Mouse (Mus musculus) midbrain, embryonic 16.5 days (tissue): Measurements from ENCODE around the gene Zfpm1. TPM values are rescaled to one million over a fixed set of nuclear protein-coding genes. Genes with fewer than 3 reads are reported as not detected.
A peak's percentile ranks its signal among the peaks of the same experiment; 100 is the strongest.

Experiments
- ATAC-seq: fragments of 200-750 bp; cut with Nextera tagmentation; 2 replicates; pipeline ENCODE4 v1.8.0; 2017; ENCODE audit warnings: moderate TSS enrichment
- H3K27ac ChIP-seq: fragments of 300-500 bp; sonication (generic); 2 replicates; pipeline ENCODE4 v1.5.1; 2014; ENCODE audit warnings: mild to moderate bottlenecking, low read length, mixed read lengths
- H3K27me3 ChIP-seq: fragments of 300-500 bp; sonication (generic); 2 replicates; pipeline ENCODE4 v1.6.1; 2014; ENCODE audit warnings: low read depth, low read length, mixed read lengths; ENCODE audit not compliant: control insufficient read depth, insufficient read depth
- H3K36me3 ChIP-seq: fragments of 300-500 bp; sonication (generic); 2 replicates; pipeline ENCODE4 v1.6.1; 2014; ENCODE audit warnings: mild to moderate bottlenecking, low read length, moderate library complexity, mixed read lengths; ENCODE audit not compliant: control insufficient read depth, insufficient read depth
- H3K4me1 ChIP-seq: fragments of 300-500 bp; sonication (generic); 2 replicates; pipeline ENCODE4 v1.6.1; 2014; ENCODE audit warnings: mild to moderate bottlenecking, low read length, mixed read lengths; ENCODE audit not compliant: control insufficient read depth, insufficient read depth
- H3K4me2 ChIP-seq: fragments of 300-500 bp; sonication (generic); 2 replicates; pipeline ENCODE4 v1.6.1; 2014; ENCODE audit warnings: mild to moderate bottlenecking, low read length, mixed read lengths
- H3K4me3 ChIP-seq: fragments of 300-500 bp; sonication (generic); 2 replicates; pipeline ENCODE4 v1.5.1; 2014; ENCODE audit warnings: low read depth, mild to moderate bottlenecking, low read length, moderate library complexity, mixed read lengths
- H3K9ac ChIP-seq: fragments of 300-500 bp; sonication (generic); 2 replicates; pipeline ENCODE4 v1.6.1; 2014; ENCODE audit warnings: low read depth, low read length, mixed read lengths
- H3K9me3 ChIP-seq: fragments of 300-500 bp; sonication (generic); replicated peaks from 2 replicates; pipeline ENCODE4 v1.6.1; 2014; ENCODE audit warnings: mild to moderate bottlenecking, low read length, mixed read lengths; ENCODE audit not compliant: control insufficient read depth, poor library complexity, severe bottlenecking
- WGBS: fragments of 180-500 bp; shearing (Covaris S2); extraction: QIAGEN DNeasy Blood & Tissue Kit; methylation state at CpG from one replicate; pipeline ENCODE4 v1.1.7; 2014; 5-methylcytosine and 5-hydroxymethylcytosine counted together
- polyA plus RNA-seq: library from polyadenylated mRNA; unstranded; fragments of >200 nt; fragmentation: Nextera tagmentation; extraction: Ambion mirVana; gene quantifications from 2 replicates; pipeline ENCODE4 v1.2.1, GENCODE M21; 2015

The Zfpm1 gene
- polyA plus RNA-seq, 1 experiment from 2014 or later = 0.77 TPM

GRCm38 (mm10) chr8:122286899-122287298 lies 5.0 kb downstream of the Zfpm1 start:
- peaks cover 28% of the 10 kb centered on the region; the same call in 1 of the 2 replicates for H3K4me1 ChIP-seq

GRCm38 (mm10) chr8:122287742-122288141 lies 5.8 kb downstream of the Zfpm1 start:
- no peak for ATAC-seq
- Histone ChIP-seq H3K4me2 (no peak overlapping the region), H3K9ac (0 out of 2 replicates have a peak overlapping the region, but pooled peaks have one; percentile 1), H3K27ac (no peak overlapping the region), H3K27me3 (no peaks in the 10 kb centered on the region; the same call in 1 of the 2 replicates), H3K4me1 (peaks cover 25% of the 10 kb centered on the region; the same call in 1 of the 2 replicates), H3K9me3 (no peaks in the 10 kb centered on the region), H3K36me3 (no peaks in the 10 kb centered on the region), H3K4me3 (no peak overlapping the region)
- 90% methylated on average over 8 of the region's 8 CpGs for WGBS

More at GRCm38 (mm10) chr8:122286899-122287298, 5.0 kb downstream of the Zfpm1 start:
- no peak overlapping the region for H3K4me2 ChIP-seq
- 84% methylated on average over 10 of the region's 10 CpGs for WGBS
- no peaks in the 10 kb centered on the region for H3K36me3 ChIP-seq
- H3K27ac ChIP-seq = no peak overlapping the region
- no peaks in the 10 kb centered on the region for H3K9me3 ChIP-seq
- no peak overlapping the region for H3K9ac ChIP-seq
- H3K27me3 ChIP-seq = no peaks in the 10 kb centered on the region; the same call in 1 of the 2 replicates
- H3K4me3 ChIP-seq = no peak overlapping the region
- no peak for ATAC-seq

GRCm38 (mm10) chr8:122288344-122288743 lies 6.4 kb downstream of the Zfpm1 start:
- no peak for ATAC-seq
- Histone ChIP-seq H3K27me3 (no peaks in the 10 kb centered on the region; the same call in 1 of the 2 replicates), H3K36me3 (no peaks in the 10 kb centered on the region), H3K4me3 (no peak overlapping the region), H3K9ac (no peak overlapping the region), H3K9me3 (no peaks in the 10 kb centered on the region), H3K27ac (no peak overlapping the region), H3K4me2 (no peak overlapping the region), H3K4me1 (peaks cover 20% of the 10 kb centered on the region; the same call in 1 of the 2 replicates)
- 68% methylated on average over 3 of the region's 3 CpGs for WGBS

GRCm38 (mm10) chr8:122291075-122291474 lies 9.1 kb downstream of the Zfpm1 start:
- Histone ChIP-seq H3K27ac (no peak overlapping the region), H3K9me3 (no peaks in the 10 kb centered on the region), H3K4me3 (no peak overlapping the region), H3K36me3 (no peaks in the 10 kb centered on the region), H3K4me2 (no peak overlapping the region), H3K27me3 (no peaks in the 10 kb centered on the region), H3K9ac (no peak overlapping the region), H3K4me1 (peaks cover 2% of the 10 kb centered on the region; the same call in 1 of the 2 replicates)
- 70% methylated on average over 12 of the region's 12 CpGs for WGBS
- no peak for ATAC-seq

GRCm38 (mm10) chr8:122291549-122291948 lies 9.6 kb downstream of the Zfpm1 start:
- WGBS = 27% methylated on average over 10 of the region's 10 CpGs

GRCm38 (mm10) chr8:122293484-122293883 lies 11.5 kb downstream of the Zfpm1 start:
- no peaks in the 10 kb centered on the region for H3K9me3 ChIP-seq
- no peaks in the 10 kb centered on the region for H3K27me3 ChIP-seq
- no peak overlapping the region for H3K27ac ChIP-seq
- ATAC-seq = no peak
- H3K36me3 ChIP-seq = no peaks in the 10 kb centered on the region
- H3K4me1 ChIP-seq = peaks cover 2% of the 10 kb centered on the region; the same call in 1 of the 2 replicates
- no peak overlapping the region for H3K4me2 ChIP-seq
- no peak overlapping the region for H3K9ac ChIP-seq
- WGBS = 61% methylated on average over 10 of the region's 10 CpGs
- H3K4me3 ChIP-seq = no peak overlapping the region

More at GRCm38 (mm10) chr8:122291549-122291948, 9.6 kb downstream of the Zfpm1 start:
- Histone ChIP-seq H3K27ac (no peak overlapping the region; the same call in 1 of the 2 replicates), H3K9me3 (no peaks in the 10 kb centered on the region), H3K4me1 (peaks cover 4% of the 10 kb centered on the region; the same call in 1 of the 2 replicates), H3K27me3 (no peaks in the 10 kb centered on the region), H3K4me3 (no peak overlapping the region), H3K9ac (peak overlapping the region; percentile 31), H3K36me3 (no peaks in the 10 kb centered on the region), H3K4me2 (no peak overlapping the region)
- ATAC-seq = no peak

GRCm38 (mm10) chr8:122294273-122294683 lies 12.3 kb downstream of the Zfpm1 start:
- no peaks in the 10 kb centered on the region for H3K9me3 ChIP-seq
- 0 out of 2 replicates have a peak, but pooled peaks have one; percentile 30 for ATAC-seq

GRCm38 (mm10) chr8:122295389-122295788 lies 13.4 kb downstream of the Zfpm1 start:
- WGBS = 58% methylated on average over 9 of the region's 9 CpGs
- Histone ChIP-seq H3K27me3 (no peaks in the 10 kb centered on the region), H3K4me3 (no peak overlapping the region), H3K36me3 (no peaks in the 10 kb centered on the region), H3K27ac (no peak overlapping the region), H3K9me3 (no peaks in the 10 kb centered on the region), H3K4me1 (peaks cover 2% of the 10 kb centered on the region; the same call in 1 of the 2 replicates), H3K4me2 (no peak overlapping the region), H3K9ac (no peak overlapping the region)
- no peak for ATAC-seq

More at GRCm38 (mm10) chr8:122294273-122294683, 12.3 kb downstream of the Zfpm1 start:
- WGBS = 10% methylated on average over 7 of the region's 7 CpGs
- no peak overlapping the region for H3K9ac ChIP-seq
- no peaks in the 10 kb centered on the region for H3K27me3 ChIP-seq
- 0 out of 2 replicates have a peak overlapping the region, but pooled peaks have one; percentile 9 for H3K4me2 ChIP-seq
- no peaks in the 10 kb centered on the region for H3K36me3 ChIP-seq
- no peak overlapping the region for H3K4me3 ChIP-seq
- H3K4me1 ChIP-seq = peaks cover 2% of the 10 kb centered on the region; the same call in 1 of the 2 replicates
- H3K27ac ChIP-seq = no peak overlapping the region

GRCm38 (mm10) chr8:122296173-122297001 lies 14.4 kb downstream of the Zfpm1 start:
- Histone ChIP-seq H3K27me3 (no peaks in the 10 kb centered on the region), H3K4me2 (no peak overlapping the region), H3K9me3 (no peaks in the 10 kb centered on the region), H3K9ac (no peak overlapping the region), H3K4me3 (no peak overlapping the region), H3K36me3 (no peaks in the 10 kb centered on the region), H3K4me1 (peaks cover 2% of the 10 kb centered on the region; the same call in 1 of the 2 replicates), H3K27ac (no peak overlapping the region)
- no peak for ATAC-seq
- 36% methylated on average over 24 of the region's 24 CpGs for WGBS
